Mouse (Mus musculus): Measurements from ENCODE around the gene Tmcc3.

Tmcc3 gene

DNA sequence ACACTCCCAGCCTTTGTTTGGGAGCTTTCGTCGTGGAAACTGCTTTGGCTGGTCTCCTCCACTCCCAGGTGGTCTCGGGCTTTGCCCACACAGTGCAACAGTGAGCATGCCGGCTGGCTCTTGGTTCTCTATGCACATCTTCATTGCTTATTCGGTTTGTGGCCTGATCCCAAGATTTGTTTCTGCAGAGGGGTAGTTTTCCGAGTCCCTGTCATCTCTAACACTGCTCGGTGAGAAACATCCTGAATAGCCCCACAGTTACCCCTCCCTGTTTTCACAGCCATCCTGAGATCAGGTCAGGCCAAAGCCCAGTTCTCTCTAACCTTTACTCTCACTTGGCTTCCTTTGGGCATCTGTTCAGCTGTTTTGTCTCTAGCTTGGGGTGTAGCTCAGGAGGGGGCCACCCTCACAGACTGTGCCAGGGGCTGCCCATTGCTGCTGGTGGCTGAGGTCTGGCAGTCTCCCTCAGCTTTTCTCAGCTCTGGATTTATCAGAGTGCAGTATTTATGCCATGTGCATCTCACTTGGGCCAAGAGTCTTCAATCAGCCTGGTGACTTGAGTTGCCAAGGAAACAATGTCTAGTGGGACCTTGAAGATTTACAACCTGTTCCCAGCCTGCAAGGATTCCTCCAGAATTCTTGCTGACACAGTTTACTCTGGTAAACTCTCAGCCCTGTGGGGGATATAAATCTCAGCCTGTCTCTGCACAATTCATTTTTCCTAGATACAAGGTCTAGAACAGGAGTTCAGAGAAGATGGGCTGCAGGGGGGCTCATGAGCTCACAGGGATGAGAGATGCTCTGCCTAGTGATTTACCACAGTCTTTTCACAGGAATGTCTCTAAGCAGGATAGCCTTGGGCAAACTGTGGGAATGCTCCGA, 102.3 kb downstream of the Tmcc3 start:
- no peak for DNase-seq (ENCODE audit: extremely low spot score, low read depth, low spot score)

DNA sequence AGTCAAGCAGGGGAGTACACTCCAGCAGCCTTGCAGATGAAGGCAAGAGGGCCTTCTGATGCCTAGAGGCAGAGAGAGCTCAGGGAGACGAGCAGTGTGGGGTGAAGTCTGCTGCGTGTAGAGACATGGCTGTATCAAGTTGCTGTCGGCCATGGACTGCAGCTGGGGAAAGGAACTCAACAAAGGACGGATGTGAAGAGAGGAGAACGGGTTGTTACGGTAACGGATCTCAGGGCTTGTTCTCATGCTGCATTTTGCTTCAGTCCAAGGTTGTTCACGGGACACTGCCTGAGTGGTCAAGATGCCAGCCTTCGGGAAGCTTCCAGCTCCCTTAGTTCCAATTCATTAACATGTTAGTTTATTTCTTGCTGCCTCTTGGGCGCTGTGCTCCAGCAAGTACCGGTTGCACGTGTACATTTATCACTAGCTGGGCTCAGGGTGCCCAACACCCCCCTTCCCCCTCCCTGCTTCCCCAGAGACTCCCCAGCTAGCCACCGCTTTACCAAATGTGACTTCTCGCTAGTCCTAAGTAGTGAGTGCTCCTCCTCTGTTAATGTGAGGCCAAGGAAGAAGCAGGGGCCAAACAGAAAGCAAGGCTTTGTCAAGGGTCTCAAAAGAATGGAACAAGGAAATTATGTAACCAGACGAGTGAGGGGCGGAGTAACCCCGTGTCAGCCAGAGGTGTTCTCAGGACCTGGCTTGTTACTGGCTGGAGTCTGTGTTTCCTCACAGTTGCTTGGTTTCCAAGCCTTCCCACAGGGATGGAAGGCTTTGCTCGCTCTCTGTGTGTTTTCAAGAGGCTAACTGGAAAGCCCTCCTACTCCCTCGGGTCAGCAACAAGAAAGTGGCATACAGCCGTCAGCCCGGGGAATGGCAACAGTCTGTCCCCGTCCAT, 104.4 kb downstream of the Tmcc3 start:
- no peak for DNase-seq (ENCODE audit: extremely low spot score, low read depth, low spot score)

DNA sequence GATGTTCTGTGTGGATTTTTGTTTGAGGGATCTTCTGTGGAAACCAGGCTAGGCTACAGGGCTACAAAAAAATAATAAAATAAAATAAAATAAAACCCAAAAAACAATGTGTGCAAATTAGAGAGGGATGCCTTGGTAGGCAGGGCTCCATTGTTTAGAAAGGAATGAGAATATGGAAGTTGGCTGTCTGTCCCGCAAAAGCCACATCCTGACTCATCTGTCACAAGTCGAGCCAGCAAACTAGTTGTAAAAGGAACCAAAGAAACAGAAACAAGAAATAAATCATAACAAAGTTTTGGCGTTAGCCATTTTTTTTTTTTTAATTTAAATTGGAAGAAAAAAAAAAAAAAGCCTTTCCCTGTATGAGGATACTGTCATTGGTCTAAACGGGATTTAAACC, 105.9 kb downstream of the Tmcc3 start:
- DNase-seq (ENCODE audit: extremely low spot score, low read depth, low spot score) = no peak

DNA sequence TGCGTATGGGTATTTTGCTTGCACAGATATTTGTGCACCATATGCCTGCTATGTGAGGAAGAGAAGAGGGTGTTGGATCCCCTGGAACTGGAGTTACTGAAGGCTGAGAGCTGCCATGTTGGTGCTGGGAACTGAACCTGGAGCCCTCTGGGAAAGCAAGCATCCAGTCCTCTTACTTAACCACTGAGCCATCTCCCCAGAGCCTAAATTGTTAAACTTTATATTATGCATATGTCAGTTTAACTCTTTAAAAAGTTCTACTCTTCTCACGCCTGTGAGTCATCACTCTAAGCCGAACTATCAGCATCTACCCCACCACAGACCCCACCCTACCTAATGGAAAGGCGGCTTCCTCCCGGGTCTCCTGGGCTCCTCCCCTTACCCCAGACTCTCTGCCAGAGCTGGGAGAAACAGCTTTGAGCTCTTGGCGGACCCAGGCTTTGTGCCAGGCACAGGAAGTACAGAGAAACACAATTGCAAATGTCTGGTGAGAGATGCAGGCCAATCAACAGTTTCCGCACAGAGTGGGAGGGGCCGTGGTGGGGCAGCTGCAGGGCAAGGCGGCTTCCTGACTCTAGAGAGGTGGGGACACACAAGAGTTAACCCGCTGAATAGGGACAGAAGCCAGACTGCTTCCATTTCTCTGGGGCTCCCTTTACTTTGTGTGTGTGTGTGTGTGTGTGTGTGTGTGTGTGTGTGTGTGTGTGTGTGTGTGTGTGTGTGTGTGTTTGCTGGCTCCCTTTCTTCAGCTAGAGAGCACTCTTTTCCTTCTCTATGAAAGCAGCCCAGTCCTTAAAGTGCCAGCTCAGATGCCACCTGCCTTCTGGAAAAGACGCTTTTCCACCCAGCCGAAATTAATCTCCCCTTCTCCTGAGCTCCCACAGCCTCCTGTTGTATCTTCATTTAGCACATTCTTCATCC, 114.5 kb downstream of the Tmcc3 start:
- no peak for DNase-seq (ENCODE audit: extremely low spot score, low read depth, low spot score)

DNA sequence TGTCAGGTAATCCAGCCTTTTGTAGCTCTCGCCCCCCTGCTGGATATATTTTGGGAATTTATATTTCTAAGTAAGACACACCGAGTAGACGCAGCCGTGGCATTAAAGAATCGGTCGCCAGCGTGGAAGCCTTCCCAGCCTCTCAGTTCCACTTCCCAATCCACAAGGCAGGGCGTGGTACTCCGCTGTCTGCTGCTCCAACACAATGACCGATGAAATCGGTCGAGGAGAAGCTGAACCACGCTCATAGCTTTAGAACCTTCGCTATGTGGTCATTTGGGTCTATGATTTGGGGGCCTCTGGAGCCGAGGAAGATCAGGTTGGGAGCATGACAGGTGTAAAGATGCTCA, 115.1 kb downstream of the Tmcc3 start:
- DNase-seq (ENCODE audit: extremely low spot score, low read depth, low spot score) = no peak

DNA sequence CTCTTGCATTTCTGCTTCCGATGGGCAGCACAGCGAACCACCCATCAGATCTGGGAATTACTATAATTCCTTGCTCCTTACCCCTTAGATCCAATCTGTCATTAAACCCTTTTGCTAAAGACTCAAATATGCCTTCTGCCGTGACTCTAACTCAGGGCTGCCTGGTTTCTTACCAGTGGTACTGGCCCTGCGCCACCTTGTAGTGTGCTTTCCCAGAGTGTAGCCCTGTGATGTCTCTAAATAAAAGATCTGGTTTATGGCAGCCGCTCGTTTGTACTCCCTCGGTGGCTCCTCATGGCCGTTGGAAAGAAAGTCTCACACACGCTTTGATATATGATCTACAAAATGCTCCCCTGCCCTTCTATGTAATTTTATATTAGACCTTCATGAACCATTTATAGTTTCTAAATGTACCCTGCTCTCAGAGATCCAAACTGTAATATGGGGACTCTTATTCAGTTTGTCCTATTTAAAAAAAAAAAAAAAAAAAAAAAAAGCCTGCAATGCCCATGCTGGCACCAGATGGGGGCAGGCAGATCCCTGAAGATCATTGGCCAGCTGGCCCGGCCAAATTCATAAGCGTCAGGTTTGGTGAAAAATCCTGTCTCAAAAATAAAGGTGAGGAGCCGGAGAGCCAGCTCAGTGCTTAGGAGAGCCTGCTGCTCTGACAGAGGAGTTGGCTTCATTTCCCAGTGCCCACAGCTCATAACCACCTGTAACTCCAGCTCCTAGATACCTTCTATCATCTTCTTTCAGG, 116.6 kb downstream of the Tmcc3 start:
- DNase-seq (ENCODE audit: extremely low spot score, low read depth, low spot score) = no peak

DNA sequence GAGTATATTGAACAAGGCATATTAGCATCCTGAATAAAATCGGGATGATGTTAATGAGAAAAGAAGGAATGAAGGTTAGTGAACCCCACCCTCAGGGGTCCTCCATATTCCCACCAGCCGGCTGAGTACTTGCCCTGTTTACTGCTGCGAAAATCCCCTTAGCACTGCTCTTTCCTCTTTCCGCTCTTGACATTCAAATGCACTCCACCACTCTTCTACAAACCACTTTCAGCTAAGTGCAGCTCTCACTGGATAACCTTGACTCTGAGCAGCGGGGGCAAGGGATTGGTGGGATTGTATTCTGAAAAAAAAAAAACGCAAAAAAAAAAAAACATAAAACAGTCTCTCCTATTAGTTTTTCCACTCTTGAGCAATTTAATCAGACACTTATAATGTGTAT, 118.8 kb downstream of the Tmcc3 start:
- no peak for DNase-seq (ENCODE audit: extremely low spot score, low read depth, low spot score)

DNA sequence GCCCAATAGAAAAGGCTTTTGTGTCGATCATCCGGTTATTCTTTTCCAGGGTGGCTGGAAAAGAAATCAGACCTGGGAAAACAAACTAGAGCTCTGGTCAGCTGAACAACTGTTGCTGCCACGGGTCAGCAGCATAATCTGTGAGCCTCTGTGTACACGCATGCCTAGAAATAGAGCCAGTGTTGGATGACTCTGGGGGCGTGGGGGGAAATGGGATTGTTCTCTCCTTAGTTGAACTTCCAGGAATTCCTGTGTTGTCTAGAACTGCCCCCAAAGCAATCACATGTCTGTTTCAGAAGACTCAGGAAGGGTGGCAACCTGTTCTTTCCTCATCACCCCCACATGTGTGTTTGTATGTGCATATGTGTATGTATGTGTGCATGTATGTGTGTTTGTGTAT, 121.2 kb downstream of the Tmcc3 start:
- DNase-seq (ENCODE audit: extremely low spot score, low read depth, low spot score) = no peak

DNA sequence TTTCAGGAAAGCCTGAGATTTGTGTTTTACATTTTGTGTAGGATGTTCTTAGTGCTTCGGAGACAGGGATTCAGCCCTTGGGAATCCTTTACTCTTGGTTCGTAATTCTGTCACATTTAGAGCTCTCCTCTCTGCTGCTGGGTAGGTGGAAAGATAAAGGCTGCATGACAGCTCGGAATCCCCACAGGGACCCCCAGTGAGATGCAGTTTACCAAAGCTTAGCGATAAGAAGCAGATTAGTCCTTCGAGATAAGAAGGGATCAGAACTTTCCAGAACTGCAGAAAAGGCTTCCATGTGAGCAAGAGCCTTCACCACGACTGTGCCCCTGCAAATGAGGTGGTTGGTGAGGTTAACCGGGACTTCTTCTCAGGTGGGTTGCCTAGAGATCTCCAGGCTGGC, 122.2 kb downstream of the Tmcc3 start:
- no peak for DNase-seq (ENCODE audit: extremely low spot score, low read depth, low spot score)

DNA sequence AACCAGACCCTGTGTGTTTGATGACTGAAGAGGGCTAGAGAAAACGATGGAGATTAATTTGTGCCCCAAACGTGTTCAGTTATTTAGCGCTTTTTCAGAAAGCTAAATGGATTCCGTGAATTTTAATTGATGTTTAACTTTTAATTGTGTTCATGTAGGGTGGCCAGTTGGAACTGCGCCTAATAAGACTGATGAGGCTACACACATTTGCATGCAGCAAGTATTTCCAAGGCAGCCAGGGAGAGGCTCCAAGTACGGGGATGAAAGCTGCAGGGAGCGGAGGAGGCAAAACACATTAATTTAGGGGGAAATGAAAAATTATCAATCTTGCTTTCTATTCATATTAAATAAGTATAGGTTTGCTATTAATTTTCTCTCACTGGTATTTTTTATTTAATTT, 131.0 kb downstream of the Tmcc3 start:
- no peak for DNase-seq (ENCODE audit: extremely low spot score, low read depth, low spot score)

DNA sequence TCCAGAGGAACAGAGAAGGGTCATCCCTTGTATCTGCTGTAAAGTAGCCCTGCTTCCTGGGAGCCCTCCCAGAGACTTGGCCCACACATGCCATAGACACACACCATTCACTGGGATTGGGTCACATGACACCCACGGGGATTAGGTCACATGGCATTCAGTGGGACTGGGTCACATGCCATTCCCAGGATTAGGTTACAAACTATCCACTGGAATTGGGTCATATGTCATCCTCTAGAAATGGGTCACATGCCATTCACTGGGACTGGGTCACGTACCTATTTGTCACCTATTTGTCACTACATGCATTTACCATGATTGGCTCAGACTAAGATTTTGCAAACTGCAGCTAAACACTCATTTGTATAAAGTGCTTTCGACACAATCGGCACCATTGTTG, 131.7 kb downstream of the Tmcc3 start:
- no peak for DNase-seq (ENCODE audit: extremely low spot score, low read depth, low spot score)

DNA sequence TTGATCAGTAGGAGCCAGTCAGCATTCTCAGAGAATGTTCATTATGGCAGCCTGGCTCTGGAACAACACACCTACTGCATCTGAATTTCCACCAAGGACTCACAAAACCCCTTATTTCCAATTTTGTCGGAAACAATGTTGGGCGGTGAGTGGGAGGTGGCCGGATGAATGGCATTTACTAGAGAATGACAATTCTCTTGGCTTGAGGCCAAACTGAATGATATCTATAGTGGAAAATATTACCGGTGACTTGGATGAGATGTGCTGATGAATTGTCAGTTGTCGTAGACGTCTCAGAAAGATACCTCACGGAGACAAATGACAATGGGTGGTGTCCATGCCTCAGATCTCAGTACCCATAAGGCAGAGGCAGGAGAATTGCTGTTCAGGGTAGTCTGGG, 133.4 kb downstream of the Tmcc3 start:
- DNase-seq (ENCODE audit: extremely low spot score, low read depth, low spot score) = no peak

DNA sequence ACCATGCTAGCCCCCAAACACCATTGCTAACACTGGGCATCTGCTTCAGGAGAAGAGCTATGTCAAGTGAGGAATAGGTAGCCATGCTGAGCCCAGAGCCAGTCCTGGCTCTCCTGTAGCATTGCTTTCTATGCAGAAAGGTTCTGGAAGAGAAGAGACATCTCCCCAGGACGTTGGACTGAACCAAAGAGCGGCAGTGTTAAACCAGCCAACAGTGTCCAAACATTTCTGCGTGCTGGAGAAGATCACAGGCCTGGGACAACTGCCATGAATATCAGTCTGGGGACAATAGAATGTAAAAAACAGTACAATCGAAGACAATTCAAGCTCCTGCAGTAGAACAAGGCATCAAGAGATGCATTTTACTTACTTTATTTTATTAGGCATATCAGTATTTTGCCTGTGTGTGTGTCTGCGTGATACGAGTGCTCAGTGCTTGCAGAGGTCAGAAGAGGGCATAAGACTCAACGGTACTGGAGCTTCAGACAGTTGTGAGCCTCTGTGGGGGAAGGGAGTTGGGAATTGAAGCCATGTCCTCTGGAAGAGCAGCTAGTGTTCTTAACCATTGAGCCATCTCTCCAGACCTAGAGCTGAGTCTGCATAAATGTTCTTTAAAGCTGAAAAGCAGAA, 134.7 kb downstream of the Tmcc3 start:
- no peak for DNase-seq (ENCODE audit: extremely low spot score, low read depth, low spot score)

DNA sequence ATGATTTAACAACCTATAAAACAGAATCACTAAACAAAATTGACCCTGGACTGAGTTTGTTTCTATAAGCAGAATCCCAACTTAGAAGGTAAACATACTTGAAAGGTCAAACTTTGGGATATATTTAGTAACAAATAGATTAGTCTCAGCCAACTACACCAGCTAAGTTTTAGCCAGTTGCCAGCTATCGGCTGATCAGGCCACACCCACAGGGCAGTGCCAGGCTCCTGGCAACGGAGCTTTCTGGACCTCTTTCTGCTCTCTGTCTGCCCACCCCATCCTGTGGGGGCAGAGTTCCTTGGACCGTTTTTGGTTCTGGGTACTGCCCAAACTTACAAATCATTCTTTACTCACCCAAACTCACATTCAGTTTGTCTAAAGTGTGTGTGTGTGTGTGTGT, 137.9 kb downstream of the Tmcc3 start:
- no peak for DNase-seq (ENCODE audit: extremely low spot score, low read depth, low spot score)

DNA sequence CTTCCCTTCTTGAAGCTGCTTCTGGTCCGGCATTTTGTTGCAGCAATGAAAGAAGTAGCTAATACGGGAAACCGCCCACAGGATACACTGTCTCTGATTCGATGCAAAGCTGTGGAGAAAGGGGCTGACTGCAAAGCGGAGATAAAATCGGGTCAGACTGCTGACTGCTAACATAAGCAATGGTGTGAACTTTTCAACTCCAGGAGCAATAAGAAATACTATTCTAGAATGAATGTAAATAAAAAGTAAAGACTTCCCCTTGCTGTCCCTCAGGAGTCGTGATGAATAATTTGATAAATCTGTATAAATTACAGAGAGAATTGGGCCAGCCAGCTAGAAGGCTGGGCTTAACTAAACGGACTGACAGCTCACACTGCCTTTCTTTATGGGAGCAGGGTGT, 139.0 kb downstream of the Tmcc3 start:
- DNase-seq (ENCODE audit: extremely low spot score, low read depth, low spot score) = no peak

DNA sequence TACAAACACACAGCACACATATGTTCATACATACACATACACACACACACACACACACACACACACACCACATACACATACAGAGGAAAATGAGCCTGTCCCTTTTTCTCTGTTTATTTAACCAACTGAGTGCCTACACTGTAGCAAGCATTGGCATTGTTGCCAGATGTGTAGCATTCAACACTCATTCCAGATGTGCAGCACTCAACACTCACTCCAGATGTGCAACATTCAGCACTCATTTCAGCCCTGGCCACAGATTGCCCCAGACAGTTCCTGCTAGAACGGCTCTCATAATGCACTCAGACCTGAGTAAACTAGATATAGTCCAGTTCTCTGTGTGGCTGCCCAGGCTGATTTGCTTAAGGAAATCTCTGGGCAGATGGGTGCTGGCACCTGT, 145.7 kb downstream of the Tmcc3 start:
- DNase-seq (ENCODE audit: extremely low spot score, low read depth, low spot score) = no peak

DNA sequence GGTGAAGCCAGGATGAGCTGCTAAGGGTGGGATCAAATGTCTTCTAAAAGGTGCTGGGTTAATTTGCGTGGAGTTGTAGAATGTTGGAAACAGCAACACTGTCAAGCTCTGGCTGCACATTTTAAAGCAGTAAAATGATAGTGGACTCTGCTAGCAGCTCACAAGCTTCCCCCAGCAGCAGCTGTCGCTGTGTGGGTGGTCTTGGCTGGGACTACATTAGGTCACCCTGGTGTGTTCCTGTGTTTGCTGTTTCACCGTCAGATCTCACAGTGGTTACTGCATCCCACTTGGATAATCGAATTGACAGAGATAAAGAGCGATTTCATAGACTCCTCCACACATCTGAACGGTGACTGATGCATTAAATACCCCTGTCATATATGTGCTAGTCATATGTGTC, 146.9 kb downstream of the Tmcc3 start:
- DNase-seq (ENCODE audit: extremely low spot score, low read depth, low spot score) = no peak

DNA sequence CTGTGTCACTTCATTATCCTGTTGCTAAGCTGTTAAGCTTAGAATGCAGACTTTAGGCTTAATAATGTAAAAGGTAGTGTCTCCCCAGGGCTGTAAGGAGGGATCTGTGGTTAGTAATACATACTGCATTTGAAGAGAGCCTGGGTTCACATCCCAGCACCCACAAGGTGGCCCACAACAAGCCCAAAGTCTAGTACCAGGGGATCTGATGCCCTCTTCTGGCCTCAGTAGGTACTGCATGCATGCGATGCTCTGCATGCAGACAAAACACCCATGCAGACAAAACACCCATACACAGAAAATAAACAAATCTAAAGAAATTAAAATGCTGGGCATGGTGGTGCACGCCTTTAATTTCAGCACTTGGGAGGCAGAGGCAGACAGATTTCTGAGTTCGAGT, 149.6 kb downstream of the Tmcc3 start:
- no peak for DNase-seq (ENCODE audit: extremely low spot score, low read depth, low spot score)

DNA sequence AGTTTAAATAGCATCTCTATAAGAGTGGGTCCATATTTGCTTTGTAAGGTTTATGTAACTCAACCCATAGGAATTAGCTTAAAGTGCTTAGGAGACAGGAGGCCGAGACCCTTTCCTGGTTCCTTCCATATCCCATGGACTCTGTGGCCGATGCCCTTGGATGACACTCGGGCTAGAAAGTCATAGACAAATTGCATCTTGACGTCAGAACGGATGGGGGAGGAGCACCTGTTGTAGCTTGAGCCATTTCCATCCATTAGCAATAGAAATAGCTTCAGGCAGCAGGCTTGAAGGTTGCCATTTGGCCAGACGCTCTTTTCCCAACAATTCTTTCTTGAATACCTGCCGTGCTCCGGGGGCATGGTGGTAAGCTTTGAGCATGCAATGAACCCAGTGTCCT, 150.1 kb downstream of the Tmcc3 start:
- no peak for DNase-seq (ENCODE audit: extremely low spot score, low read depth, low spot score)
